Mouse (Mus musculus) heart, embryonic 12.5 days (tissue): ENCODE results near the gene Psmb1. TPM values are rescaled to one million over a fixed set of nuclear protein-coding genes. Genes with fewer than 3 reads are reported as not detected.
"Not testable (repeated sequence)": the region's sequence is repeated elsewhere in the genome, so short reads cannot be mapped to it uniquely, and the experiment has no call there.

ENCODE experiments used
- ATAC-seq: fragments of 200-750 bp; cut with Nextera tagmentation; 2 replicates; pipeline ENCODE4 v1.8.0; 2017; ENCODE audit warnings: moderate TSS enrichment, moderate library complexity; ENCODE audit not compliant: insufficient number of reproducible peaks, low FRiP score
- H3K27ac ChIP-seq: fragments of 300-500 bp; sonication (generic); 2 replicates; pipeline ENCODE4 v1.5.1; 2016; ENCODE audit warnings: mild to moderate bottlenecking, moderate library complexity; ENCODE audit not compliant: poor library complexity, severe bottlenecking
- H3K27me3 ChIP-seq: fragments of 300-500 bp; sonication (generic); replicated peaks from 2 replicates; pipeline ENCODE4 v1.6.1; 2016; ENCODE audit warnings: mild to moderate bottlenecking, moderate library complexity
- H3K36me3 ChIP-seq: fragments of 300-500 bp; sonication (generic); 2 replicates; pipeline ENCODE4 v1.6.1; 2016; ENCODE audit warnings: mild to moderate bottlenecking, moderate library complexity
- H3K4me1 ChIP-seq: fragments of 300-500 bp; sonication (generic); replicated peaks from 2 replicates; pipeline ENCODE4 v1.6.1; 2016; ENCODE audit warnings: mild to moderate bottlenecking
- H3K4me2 ChIP-seq: fragments of 300-500 bp; sonication (generic); 2 replicates; pipeline ENCODE4 v1.6.1; 2016; ENCODE audit warnings: mild to moderate bottlenecking, moderate library complexity
- H3K4me3 ChIP-seq: fragments of 300-500 bp; sonication (generic); 2 replicates; pipeline ENCODE4 v1.5.1; 2016; ENCODE audit warnings: mild to moderate bottlenecking
- H3K9ac ChIP-seq: fragments of 300-500 bp; sonication (generic); 2 replicates; pipeline ENCODE4 v1.6.1; 2016; ENCODE audit warnings: mild to moderate bottlenecking, moderate library complexity
- H3K9me3 ChIP-seq: fragments of 300-500 bp; sonication (generic); replicated peaks from 2 replicates; pipeline ENCODE4 v1.6.1; 2016; ENCODE audit warnings: mild to moderate bottlenecking, moderate library complexity
- WGBS: fragments of 180-500 bp; shearing (Covaris S2); methylation state at CpG from one replicate; pipeline ENCODE4 v1.1.7; 2016; 5-methylcytosine and 5-hydroxymethylcytosine counted together
- polyA plus RNA-seq: library from polyadenylated mRNA; unstranded; fragments of >200 nt; fragmentation: Nextera tagmentation; extraction: Ambion mirVana; gene quantifications from 2 replicates; pipeline ENCODE4 v1.2.1, GENCODE M21; 2016

Gene Psmb1
- 199 and 201 TPM in 2 replicates for polyA plus RNA-seq

DNA sequence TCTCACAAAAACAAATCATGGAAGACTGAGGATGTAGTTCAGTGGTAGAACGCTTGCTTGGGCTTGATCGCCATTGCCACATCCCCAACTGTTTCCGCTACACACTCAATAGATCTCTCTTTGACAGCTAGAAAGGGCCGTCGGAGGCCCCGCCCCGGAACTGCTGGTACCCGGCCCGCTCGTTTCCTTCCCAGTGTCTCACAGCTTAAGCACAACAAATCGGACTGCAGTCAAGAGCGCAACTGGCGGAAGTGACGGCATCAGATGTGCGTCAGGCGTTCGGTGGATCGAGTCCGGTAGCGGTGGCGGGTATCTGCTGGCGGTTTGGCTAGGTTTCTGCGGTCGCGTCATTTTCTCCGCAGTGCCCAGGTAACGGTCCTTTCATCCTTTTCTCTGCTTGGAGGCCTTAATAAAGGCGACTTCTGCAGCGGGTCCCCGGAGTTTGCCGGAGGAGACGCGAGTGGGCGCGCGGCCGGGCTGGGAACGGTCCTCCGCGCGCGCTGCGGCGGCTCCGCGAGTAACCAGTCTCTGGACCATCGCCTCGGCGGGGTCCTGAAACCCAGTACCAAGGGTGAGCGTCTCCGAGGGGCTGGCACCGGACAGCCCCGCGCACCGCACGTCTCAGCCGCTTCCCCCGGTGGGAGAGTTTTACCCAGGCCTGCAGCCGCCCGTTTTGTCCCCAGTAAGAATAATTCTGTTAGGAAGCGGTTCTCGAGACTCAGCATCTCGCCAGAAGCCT lies at the start of gene Psmb1, which contains the start of gene Tbp:
Psmb1 (minus strand) TSS at position 96 of the 739 bp plus-strand sequence.
Tbp (plus strand) TSS at position 233 of the 739 bp plus-strand sequence.
- Histone ChIP-seq H3K36me3 (peaks cover 22% of the 10 kb centered on the region), H3K4me3 (peak within 1 kb of the TSS; percentile 100), H3K9ac (peak within 1 kb of the TSS; percentile 99), H3K4me2 (peak within 1 kb of the TSS; percentile 98), H3K9me3 (no peaks in the 10 kb centered on the region), H3K4me1 (peaks cover 17% of the 10 kb centered on the region), H3K27ac (peak within 1 kb of the TSS; percentile 82), H3K27me3 (no peaks in the 10 kb centered on the region)
- WGBS, result under 1% methylated on average over 63 of the region's 63 CpGs
- ATAC-seq, result peak; percentile 91

DNA sequence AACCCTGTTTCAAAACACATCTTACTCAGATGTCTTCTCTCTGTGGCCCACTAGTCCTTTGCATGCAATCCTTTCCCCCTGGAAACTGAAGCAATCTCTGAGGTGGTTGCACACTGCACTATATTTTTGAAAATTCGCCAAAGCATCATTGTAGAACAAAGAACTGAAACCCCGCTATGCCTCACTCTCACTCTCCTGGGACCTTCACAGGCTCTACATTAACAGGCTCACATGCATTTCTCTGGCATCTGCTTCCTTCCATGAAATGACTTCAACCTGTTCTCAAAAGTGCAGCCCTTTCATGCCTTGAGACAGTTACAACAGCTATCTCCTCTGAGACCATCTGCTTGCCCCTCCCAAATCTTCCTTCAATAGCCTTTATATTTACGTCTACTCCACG lies 46.9 kb upstream of the Psmb1 start:
- no peak for ATAC-seq

DNA sequence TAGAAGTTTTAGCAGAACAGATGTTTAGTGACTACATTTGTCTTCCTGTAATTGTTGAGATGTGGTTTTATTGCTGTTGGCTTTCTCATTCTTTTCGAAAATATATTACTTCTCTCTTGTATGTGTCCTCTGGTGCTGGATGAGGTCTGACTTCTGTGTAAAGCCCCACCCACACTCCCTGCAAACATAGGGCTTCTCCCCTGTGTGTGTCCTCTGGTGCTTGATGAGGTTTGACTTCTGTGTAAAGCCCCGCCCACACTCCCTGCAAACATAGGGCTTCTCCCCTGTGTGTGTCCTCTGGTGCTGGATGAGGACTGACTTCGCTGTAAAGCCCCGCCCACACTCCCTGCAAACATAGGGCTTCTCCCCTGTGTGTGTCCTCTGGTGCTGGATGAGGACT lies 44.3 kb upstream of the Psmb1 start:
- not testable (repeated sequence) for H3K36me3 ChIP-seq, ATAC-seq, H3K4me1 ChIP-seq, H3K4me3 ChIP-seq, H3K27me3 ChIP-seq, H3K9ac ChIP-seq, H3K27ac ChIP-seq, H3K4me2 ChIP-seq
- H3K9me3 ChIP-seq, result peaks cover 16% of the 10 kb centered on the region
- 66% methylated on average over 4 of the region's 4 CpGs for WGBS

More for the DNA sequence above, 46.9 kb upstream of the Psmb1 start:
- Histone ChIP-seq H3K27me3 (no peaks in the 10 kb centered on the region), H3K9me3 (peaks cover 16% of the 10 kb centered on the region), H3K4me3 (no peak overlapping the region), H3K4me2 (no peak overlapping the region), H3K36me3 (peaks cover 7% of the 10 kb centered on the region; the same call in 1 of the 2 replicates), H3K27ac (no peak overlapping the region), H3K4me1 (no peaks in the 10 kb centered on the region), H3K9ac (no peak overlapping the region)
- WGBS, result 75% methylated on average over 4 of the region's 4 CpGs

DNA sequence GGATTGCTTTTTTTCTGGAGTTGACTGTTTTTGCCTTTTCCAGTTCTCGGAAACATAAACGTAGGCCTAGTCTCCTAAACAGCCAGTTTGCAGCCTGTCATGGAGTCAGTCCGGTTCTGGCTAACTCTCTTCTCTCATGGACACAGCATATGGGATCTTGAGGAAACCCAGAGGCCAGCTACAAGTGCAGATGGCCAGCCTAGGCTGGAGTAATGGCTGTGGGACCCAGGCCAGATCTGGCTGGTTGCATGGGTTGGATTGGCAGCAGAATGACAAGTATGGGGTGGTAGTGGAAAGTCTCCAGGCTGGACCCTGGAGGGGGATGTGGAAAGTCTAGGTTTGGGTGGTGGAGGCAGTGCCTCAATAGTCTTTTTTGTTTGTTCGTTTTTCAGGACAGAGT lies 40.8 kb upstream of the Psmb1 start:
- peaks cover 16% of the 10 kb centered on the region for H3K9me3 ChIP-seq
- no peak overlapping the region for H3K4me3 ChIP-seq
- peaks cover 7% of the 10 kb centered on the region; the same call in 1 of the 2 replicates for H3K36me3 ChIP-seq
- 64% methylated on average over 4 of the region's 4 CpGs for WGBS
- peaks cover 3% of the 10 kb centered on the region; the same call in 1 of the 2 replicates for H3K4me1 ChIP-seq
- H3K27ac ChIP-seq, result no peak overlapping the region
- H3K27me3 ChIP-seq, result peaks cover 17% of the 10 kb centered on the region
- no peak overlapping the region for H3K4me2 ChIP-seq
- H3K9ac ChIP-seq, result no peak overlapping the region
- ATAC-seq, result no peak

DNA sequence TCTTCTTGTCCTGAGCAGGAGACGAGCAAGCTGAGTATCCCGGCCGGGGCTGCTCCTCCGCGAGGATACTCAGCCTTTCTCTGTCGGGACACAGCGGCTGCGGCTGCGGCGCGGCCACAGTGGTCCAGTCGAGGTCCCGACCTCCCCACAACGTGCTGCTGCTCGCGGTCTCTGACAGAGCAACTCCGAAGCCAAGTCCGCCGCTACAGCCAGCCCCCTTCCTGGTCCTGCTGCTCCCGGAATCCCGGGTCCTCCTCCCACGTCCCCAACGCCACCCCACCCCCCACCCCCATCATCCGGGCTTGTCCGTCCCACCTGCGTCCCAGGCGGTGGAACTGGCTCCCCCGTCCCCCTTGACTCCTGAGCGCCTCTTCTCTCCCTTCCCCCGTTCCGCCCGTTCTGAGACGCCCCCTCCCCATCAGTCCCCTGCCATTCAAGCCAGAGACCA lies 36.9 kb upstream of the Psmb1 start:
- Histone ChIP-seq H3K4me3 (peak overlapping the region; percentile 61), H3K4me1 (peaks cover 3% of the 10 kb centered on the region; the same call in 1 of the 2 replicates), H3K9ac (peak overlapping the region; percentile 69), H3K27me3 (peaks cover 24% of the 10 kb centered on the region), H3K4me2 (peak overlapping the region; percentile 98), H3K36me3 (no peaks in the 10 kb centered on the region), H3K27ac (no peak overlapping the region), H3K9me3 (peaks cover 6% of the 10 kb centered on the region)
- ATAC-seq, result no peak
- WGBS, result under 1% methylated on average over 33 of the region's 33 CpGs

DNA sequence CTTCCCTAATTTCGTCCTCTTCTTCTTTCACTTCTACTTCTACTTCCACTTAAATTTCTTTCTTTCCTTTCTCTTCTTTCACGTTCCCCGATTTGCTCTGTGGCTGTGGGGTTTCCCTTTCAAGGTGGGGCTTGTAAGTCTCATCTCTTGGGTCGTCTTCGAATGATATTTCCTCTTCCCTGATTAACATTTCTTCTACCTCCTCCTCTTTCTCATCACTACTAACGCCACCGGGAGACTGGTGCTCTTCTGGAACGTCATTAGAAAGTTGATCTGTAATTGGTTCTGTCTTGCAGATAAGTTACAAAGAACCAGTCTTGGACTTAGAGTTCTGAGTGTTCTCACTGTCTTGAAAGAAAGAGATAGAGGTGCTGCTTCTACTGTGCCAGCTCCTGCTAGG lies 36.4 kb upstream of the Psmb1 start:
- no peak overlapping the region for H3K27ac ChIP-seq
- H3K4me3 ChIP-seq, result peak overlapping the region; percentile 61
- H3K4me1 ChIP-seq, result peaks cover 3% of the 10 kb centered on the region; the same call in 1 of the 2 replicates
- 18% methylated on average over 8 of the region's 8 CpGs for WGBS
- H3K9me3 ChIP-seq, result peaks cover 6% of the 10 kb centered on the region
- H3K4me2 ChIP-seq, result peak overlapping the region; percentile 98
- ATAC-seq, result no peak
- no peaks in the 10 kb centered on the region for H3K36me3 ChIP-seq
- H3K27me3 ChIP-seq, result peaks cover 24% of the 10 kb centered on the region
- no peak overlapping the region; the same call in 1 of the 2 replicates for H3K9ac ChIP-seq

DNA sequence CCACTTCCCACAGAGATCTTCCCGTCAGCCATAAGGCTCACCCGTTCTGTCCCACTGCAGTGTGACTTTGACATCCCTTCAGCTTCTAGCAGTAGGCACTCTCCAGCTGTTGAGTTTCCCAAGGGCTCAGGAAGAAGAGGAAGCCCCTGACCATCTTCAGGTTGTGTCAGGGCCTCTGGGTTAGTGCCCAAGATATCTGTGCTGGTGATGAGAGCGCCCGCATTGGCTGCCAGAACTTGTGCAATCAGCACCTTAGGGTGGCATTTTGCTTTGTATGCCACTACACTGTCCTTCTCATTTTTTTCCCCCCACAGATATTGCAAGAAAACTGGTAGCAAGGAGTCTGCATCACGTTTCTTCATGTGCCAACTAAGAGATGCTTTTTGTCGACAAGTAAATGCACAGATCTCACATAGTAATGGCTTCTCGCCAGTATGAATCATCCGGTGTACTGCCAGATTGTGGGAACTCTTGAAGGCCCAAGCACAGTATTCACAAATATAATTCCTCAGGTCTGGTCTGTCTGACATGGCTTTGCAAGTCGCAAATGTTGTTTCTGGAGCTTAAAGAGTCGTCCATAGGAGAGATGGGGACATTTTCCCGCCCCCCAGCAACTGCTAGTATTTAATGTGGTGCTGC lies 35.7 kb upstream of the Psmb1 start:
- Histone ChIP-seq H3K36me3 (no peaks in the 10 kb centered on the region), H3K9me3 (peaks cover 6% of the 10 kb centered on the region), H3K9ac (no peak overlapping the region), H3K27me3 (peaks cover 24% of the 10 kb centered on the region), H3K4me1 (peaks cover 3% of the 10 kb centered on the region; the same call in 1 of the 2 replicates), H3K4me3 (no peak overlapping the region), H3K4me2 (peak overlapping the region; percentile 98; the same call in 1 of the 2 replicates), H3K27ac (no peak overlapping the region)
- WGBS, result 59% methylated on average over 11 of the region's 11 CpGs
- no peak for ATAC-seq

DNA sequence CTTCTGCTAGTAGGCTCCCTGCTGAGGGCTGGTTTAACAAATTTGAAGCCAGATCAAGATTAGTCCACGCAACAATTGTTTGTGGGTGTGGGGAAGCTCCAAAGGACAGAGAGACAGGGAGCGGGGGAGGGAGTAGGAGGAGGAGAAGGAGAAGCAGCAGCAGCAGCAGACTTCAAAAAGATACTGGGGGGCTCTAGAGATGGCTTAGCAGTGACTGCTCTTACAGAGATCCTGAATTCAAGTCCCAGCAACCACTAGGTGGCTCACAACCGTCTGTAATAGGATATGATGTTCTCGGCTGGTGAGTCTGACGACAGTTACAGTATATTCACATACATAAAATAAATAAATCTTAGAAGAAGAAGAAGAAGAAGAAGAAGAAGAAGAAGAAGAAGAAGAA lies 30.6 kb upstream of the Psmb1 start:
- peaks cover 7% of the 10 kb centered on the region for H3K4me1 ChIP-seq
- no peak overlapping the region for H3K9ac ChIP-seq
- H3K9me3 ChIP-seq, result peaks cover 6% of the 10 kb centered on the region
- peaks cover 5% of the 10 kb centered on the region for H3K27me3 ChIP-seq
- no peak for ATAC-seq
- no peak overlapping the region for H3K4me2 ChIP-seq
- H3K36me3 ChIP-seq, result peaks cover 5% of the 10 kb centered on the region
- no peak overlapping the region for H3K4me3 ChIP-seq
- no peak overlapping the region for H3K27ac ChIP-seq
- WGBS, result 10% methylated on average over 5 of the region's 5 CpGs

DNA sequence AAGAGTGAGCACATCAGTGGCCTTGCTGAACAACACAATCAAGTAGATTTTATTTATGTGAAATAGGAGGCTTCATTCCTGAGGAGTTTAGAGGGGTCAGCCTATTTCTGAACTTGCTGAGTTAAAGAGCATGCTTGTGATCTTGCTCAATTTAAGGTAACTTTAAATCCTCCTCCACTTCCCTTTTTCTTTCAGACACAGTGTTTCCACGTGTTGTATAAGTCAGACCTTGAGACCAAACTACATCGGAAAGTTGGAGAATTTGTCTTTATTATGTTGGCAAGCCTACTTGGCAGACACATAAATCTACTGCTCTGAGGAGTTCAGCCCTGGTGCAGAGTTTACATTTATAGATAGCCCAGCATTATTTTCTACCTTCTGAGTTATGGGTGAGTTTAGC lies 29.3 kb upstream of the Psmb1 start:
- H3K9ac ChIP-seq, result no peak overlapping the region
- no peak overlapping the region for H3K4me3 ChIP-seq
- peaks cover 6% of the 10 kb centered on the region for H3K9me3 ChIP-seq
- no peaks in the 10 kb centered on the region for H3K27me3 ChIP-seq
- peaks cover 7% of the 10 kb centered on the region for H3K4me1 ChIP-seq
- peaks cover 15% of the 10 kb centered on the region for H3K36me3 ChIP-seq
- no peak overlapping the region for H3K27ac ChIP-seq
- no peak overlapping the region for H3K4me2 ChIP-seq
- 78% methylated on average over 2 of the region's 2 CpGs for WGBS
- ATAC-seq, result no peak

DNA sequence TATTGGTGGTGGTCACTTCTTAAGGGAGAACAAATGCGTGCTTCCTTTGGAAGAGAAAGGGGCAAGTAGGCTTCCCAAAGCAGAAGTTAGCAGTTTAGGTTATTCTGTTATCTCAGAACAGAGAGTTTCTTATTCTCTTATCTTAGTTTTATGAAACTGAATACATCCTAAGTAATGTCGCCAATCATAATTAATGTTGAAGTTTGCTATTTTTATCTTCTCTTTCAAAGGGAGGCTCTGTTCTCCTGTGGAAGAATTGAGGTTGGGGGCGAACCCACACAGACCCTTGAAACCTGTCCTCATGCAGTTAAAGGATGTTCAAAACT lies 28.2 kb upstream of the Psmb1 start:
- no peaks in the 10 kb centered on the region for H3K27me3 ChIP-seq
- H3K9me3 ChIP-seq, result no peaks in the 10 kb centered on the region
- peak overlapping the region; percentile 92 for H3K9ac ChIP-seq
- peak overlapping the region; percentile 88 for H3K4me2 ChIP-seq
- no peak for ATAC-seq
- peaks cover 20% of the 10 kb centered on the region for H3K36me3 ChIP-seq
- H3K4me3 ChIP-seq, result peak overlapping the region; percentile 79
- peak overlapping the region; percentile 80; the same call in 1 of the 2 replicates for H3K27ac ChIP-seq
- 51% methylated on average over 3 of the region's 3 CpGs for WGBS
- peaks cover 7% of the 10 kb centered on the region for H3K4me1 ChIP-seq
